Mouse (Mus musculus): ENCODE data around the gene Gm49383.

- TF ChIP-seq POLR2A (IDR thresholded peaks at IDR 0.05; ENCODE audit: low read depth, low read length) (no peak), CTCF (IDR thresholded peaks at IDR 0.05; ENCODE audit: borderline replicate concordance, insufficient read depth, low read length) (no peak)
These were observed 13.4 kb upstream of the Gm49383 start for GRCm38 (mm10) chr12:69210056-69210979.
